Mouse (Mus musculus): ENCODE measurements at regions not wholly inside any gene's neighbourhood (a gene's known extent, or its start where the extent isn't known, plus 50 kb on each side); places are given as distances from the start of the nearest gene placed in this dataset.

DNA sequence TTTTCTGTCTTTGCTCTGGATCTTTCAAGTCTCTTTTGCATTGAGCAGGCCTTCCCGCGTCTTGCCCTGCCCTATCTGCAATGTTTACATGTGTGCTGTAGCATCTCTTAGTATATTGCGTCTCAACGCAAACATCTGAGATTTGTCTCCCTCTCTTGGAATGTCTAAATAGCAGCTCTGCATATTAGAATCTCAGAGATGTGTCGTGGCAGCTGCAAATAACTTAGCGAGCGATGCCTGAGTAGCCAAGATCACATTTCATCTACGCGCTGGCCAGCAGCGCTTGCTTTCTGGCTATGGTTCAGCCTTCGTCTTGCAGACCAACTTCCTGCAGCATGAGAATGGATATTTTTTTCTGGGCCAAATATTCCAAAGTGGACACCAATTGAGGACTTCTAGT lies 72.3 kb upstream of the Lyplal1 start:
- TF ChIP-seq EP300 (IDR thresholded peaks at IDR 0.05; ENCODE audit: low read depth in 1 of 2, low read length in 2 of 2) (no peak), POLR2A (IDR thresholded peaks at IDR 0.05; ENCODE audit: control insufficient read depth in 1 of 2, insufficient read depth in 1 of 2, low read depth in 1 of 2, low read length in 2 of 2, poor library complexity in 1 of 2) (no peak), CTCF (IDR thresholded peaks at IDR 0.05 in 2 of 3, conservative IDR thresholded peaks at IDR 0.05 in 1 of 3; ENCODE audit: control insufficient read depth in 1 of 3, insufficient read depth in 1 of 3, low read depth in 2 of 3, low read length in 3 of 3, poor library complexity in 1 of 3, severe bottlenecking in 1 of 3) (no peak), ELF1 (IDR thresholded peaks at IDR 0.05; ENCODE audit: low read depth, low read length) (no peak), SMC3 (IDR thresholded peaks at IDR 0.05; ENCODE audit: low read depth, low read length) (no peak), MXI1 (IDR thresholded peaks at IDR 0.05; ENCODE audit: low read depth, low read length) (no peak)

All from MEL (cell line).